Mouse (Mus musculus) liver, adult 2 months (tissue): ENCODE measurements at regions not wholly inside any gene's neighbourhood (a gene's known extent, or its start where the extent isn't known, plus 50 kb on each side); places are given as distances from the start of the nearest gene placed in this dataset.

Experiments
- DNase-seq: peaks from one replicate; pipeline ENCODE4 v3.0.0-alpha.2; 2011; ENCODE audit warnings: low read depth, low spot score; ENCODE audit errors: extremely low read depth
- H3K27ac ChIP-seq: fragments of 200-500 bp; replicated peaks from 2 replicates; pipeline ENCODE4 v1.5.1; 2012; ENCODE audit warnings: low read depth, mild to moderate bottlenecking, control low read depth, inconsistent platforms, low read length; ENCODE audit not compliant: insufficient read depth
- H3K27me3 ChIP-seq: fragments of 200-500 bp; 2 replicates; pipeline ENCODE4 v1.6.1; 2012; ENCODE audit warnings: mild to moderate bottlenecking, moderate library complexity, low read length, inconsistent platforms; ENCODE audit not compliant: control insufficient read depth, insufficient read depth
- H3K36me3 ChIP-seq: fragments of 200-500 bp; 2 replicates; pipeline ENCODE4 v1.6.1; 2012; ENCODE audit warnings: low read length, inconsistent platforms; ENCODE audit not compliant: control insufficient read depth, insufficient read depth
- H3K4me1 ChIP-seq: fragments of 200-500 bp; 2 replicates; pipeline ENCODE4 v1.6.1; 2011; ENCODE audit warnings: low read length; ENCODE audit not compliant: control insufficient read depth, insufficient read depth
- H3K4me3 ChIP-seq: fragments of 200-500 bp; 2 replicates; pipeline ENCODE4 v1.5.1; 2011; ENCODE audit warnings: low read depth, mild to moderate bottlenecking, control low read depth, low read length, moderate library complexity; ENCODE audit not compliant: insufficient read depth
- H3K79me2 ChIP-seq: fragments of 200-500 bp; 2 replicates; pipeline ENCODE4 v1.6.1; 2012; ENCODE audit warnings: inconsistent platforms, mild to moderate bottlenecking, low read length, moderate library complexity; ENCODE audit not compliant: control insufficient read depth, insufficient read depth
- H3K9ac ChIP-seq: fragments of 200-500 bp; 2 replicates; pipeline ENCODE4 v1.6.1; 2012; ENCODE audit warnings: low read depth, mild to moderate bottlenecking, control low read depth, inconsistent platforms, low read length
- CTCF ChIP-seq: fragments of 200-500 bp; IDR thresholded peaks from 2 replicates; pipeline ENCODE4 v1.5.1; 2011; ENCODE audit warnings: low read depth, low read length, control low read depth
- POLR2A ChIP-seq: fragments of 200-500 bp; IDR thresholded peaks from 2 replicates; pipeline ENCODE4 v1.6.1; 2011; ENCODE audit warnings: low read length, control low read depth; ENCODE audit not compliant: insufficient read depth; ENCODE audit errors: extremely low read depth
- WGBS: fragments of 180-500 bp; shearing (Covaris S2); methylation state at CpG from one replicate; pipeline ENCODE4 v1.1.7; 2018; 5-methylcytosine and 5-hydroxymethylcytosine counted together

GRCm38 (mm10) chr16:49970297-49970804, 170.0 kb downstream of the Cd47 start:
- Histone ChIP-seq H3K36me3 (no peaks in the 10 kb centered on the region), H3K4me3 (no peak overlapping the region), H3K79me2 (no peaks in the 10 kb centered on the region), H3K9ac (no peak overlapping the region), H3K27ac (0 out of 2 replicates have a peak overlapping the region, but pooled peaks have one; percentile 26), H3K27me3 (no peaks in the 10 kb centered on the region), H3K4me1 (peaks cover 3% of the 10 kb centered on the region; the same call in 1 of the 2 replicates)
- 67% methylated on average over 2 of the region's 2 CpGs for WGBS
- TF ChIP-seq CTCF (no peak), POLR2A (no peak)
- DNase-seq: peak; percentile 20

GRCm38 (mm10) chr16:49971141-49971555, 170.8 kb downstream of the Cd47 start:
- Histone ChIP-seq H3K79me2 (no peaks in the 10 kb centered on the region), H3K36me3 (no peaks in the 10 kb centered on the region), H3K27ac (no peak overlapping the region), H3K9ac (no peak overlapping the region), H3K4me1 (no peaks in the 10 kb centered on the region), H3K4me3 (no peak overlapping the region), H3K27me3 (no peaks in the 10 kb centered on the region)
- WGBS: 89% methylated on average over 3 of the region's 3 CpGs
- DNase-seq: peak; percentile 20
- TF ChIP-seq CTCF (no peak), POLR2A (no peak)

GRCm38 (mm10) chr16:49977276-49977675, 176.9 kb downstream of the Cd47 start:
- no peaks in the 10 kb centered on the region for H3K4me1 ChIP-seq
- no peak for DNase-seq
- no peaks in the 10 kb centered on the region for H3K79me2 ChIP-seq
- TF ChIP-seq CTCF (no peak), POLR2A (no peak)
- no peaks in the 10 kb centered on the region for H3K36me3 ChIP-seq
- H3K27ac ChIP-seq: no peak overlapping the region
- no peak overlapping the region for H3K9ac ChIP-seq
- 93% methylated on average over 2 of the region's 2 CpGs for WGBS
- H3K27me3 ChIP-seq: no peaks in the 10 kb centered on the region
- no peak overlapping the region for H3K4me3 ChIP-seq

GRCm38 (mm10) chr16:49979426-49979940, 179.2 kb downstream of the Cd47 start:
- Histone ChIP-seq H3K9ac (no peak overlapping the region), H3K4me1 (no peaks in the 10 kb centered on the region), H3K36me3 (no peaks in the 10 kb centered on the region), H3K27ac (no peak overlapping the region), H3K4me3 (no peak overlapping the region), H3K79me2 (no peaks in the 10 kb centered on the region), H3K27me3 (no peaks in the 10 kb centered on the region)
- TF ChIP-seq POLR2A (no peak), CTCF (no peak)
- WGBS: 94% methylated on average over 4 of the region's 4 CpGs
- no peak for DNase-seq

- Histone ChIP-seq H3K79me2 (no peaks in the 10 kb centered on the region), H3K4me1 (no peaks in the 10 kb centered on the region), H3K4me3 (no peak overlapping the region), H3K9ac (no peak overlapping the region), H3K27ac (no peak overlapping the region), H3K27me3 (no peaks in the 10 kb centered on the region), H3K36me3 (no peaks in the 10 kb centered on the region)
- DNase-seq: no peak
- no peak for TF ChIP-seq POLR2A
- TF ChIP-seq CTCF: no peak
- 90% methylated on average over 10 of the region's 10 CpGs for WGBS
Measured at GRCm38 (mm10) chr16:49980178-49980646, 179.9 kb downstream of the Cd47 start.

GRCm38 (mm10) chr16:49982180-49982579, 181.8 kb downstream of the Cd47 start:
- Histone ChIP-seq H3K27me3 (no peaks in the 10 kb centered on the region), H3K4me3 (no peak overlapping the region), H3K27ac (no peak overlapping the region), H3K79me2 (no peaks in the 10 kb centered on the region), H3K36me3 (no peaks in the 10 kb centered on the region), H3K4me1 (no peaks in the 10 kb centered on the region), H3K9ac (no peak overlapping the region)
- DNase-seq: peak; percentile 37
- WGBS: 78% methylated on average over 4 of the region's 4 CpGs
- TF ChIP-seq CTCF: no peak
- TF ChIP-seq POLR2A: no peak
